Mouse (Mus musculus): ENCODE measurements around the gene Morc3.

DNA sequence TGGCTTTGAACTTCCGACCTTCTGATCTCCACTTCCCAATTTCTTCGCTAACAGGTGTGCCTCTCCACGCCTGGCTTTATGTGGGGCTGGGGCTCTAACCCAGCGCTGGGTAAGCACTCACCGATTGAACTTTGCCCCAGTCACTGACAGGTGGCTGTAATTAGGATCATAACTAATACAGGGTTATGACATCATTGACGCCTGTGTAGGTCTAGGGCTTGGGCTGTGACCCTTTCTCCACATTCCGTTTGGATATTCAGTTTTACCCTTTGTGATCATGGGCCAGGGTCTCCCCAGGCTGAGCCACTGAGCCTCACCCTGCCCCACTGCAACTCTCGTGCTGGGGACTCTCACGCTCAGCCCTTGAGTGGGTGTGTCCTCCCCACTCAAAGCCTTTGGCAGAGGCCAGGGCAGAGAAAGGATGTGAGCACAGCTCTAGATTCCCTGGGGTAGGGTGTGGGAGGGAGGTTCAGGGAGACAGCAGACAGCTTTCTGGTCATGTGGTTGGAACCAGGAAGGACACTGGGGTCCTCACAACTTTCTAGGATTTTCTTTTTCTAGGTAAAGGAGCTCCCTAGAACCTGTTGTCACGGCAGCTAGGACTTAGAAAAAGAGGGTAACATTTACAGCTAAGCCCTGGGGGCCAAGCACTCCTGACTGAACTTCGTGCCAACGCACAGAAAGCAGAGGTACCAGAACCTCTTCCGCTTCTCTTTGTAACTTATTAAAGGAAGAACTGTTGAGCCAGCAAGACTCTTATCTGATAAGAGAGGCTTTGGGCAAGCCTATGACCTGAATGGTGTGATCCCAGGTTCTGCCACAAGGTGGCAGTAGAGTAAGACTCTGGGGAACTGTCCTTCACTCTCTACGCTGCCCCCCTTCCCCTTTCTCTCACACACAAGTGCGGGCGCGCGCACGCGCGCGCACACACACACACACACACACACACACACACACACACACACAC lies 86.1 kb downstream of the Morc3 start:
- TF ChIP-seq CTCF (IDR thresholded peaks at IDR 0.05; ENCODE audit: extremely low read depth, insufficient read depth, low read length): peak; percentile 75
- TF ChIP-seq POLR2A (IDR thresholded peaks at IDR 0.05; ENCODE audit: extremely low read depth, insufficient read depth, low read length): no peak

Measured in cortical plate, adult 2 months (tissue).